Mouse (Mus musculus) embryonic facial prominence, embryonic 14.5 days (tissue): Measurements from ENCODE around the gene Lhx4. TPM values are rescaled to one million over a fixed set of nuclear protein-coding genes. Genes with fewer than 3 reads are reported as not detected.

Experiments
- ATAC-seq: fragments of 200-750 bp; cut with Nextera tagmentation; 2 replicates; pipeline ENCODE4 v1.8.0; 2017; ENCODE audit warnings: low read depth, moderate number of reproducible peaks, moderate TSS enrichment
- DNase-seq: peaks from one replicate; pipeline ENCODE4 v3.0.0-alpha.2; 2015; ENCODE audit warnings: low spot score
- H3K27ac ChIP-seq: fragments of 300-500 bp; sonication (generic); replicated peaks from 2 replicates; pipeline ENCODE4 v1.5.1; 2014; ENCODE audit warnings: low read depth, mild to moderate bottlenecking, low read length, moderate library complexity
- H3K27me3 ChIP-seq: fragments of 300-500 bp; sonication (generic); replicated peaks from 2 replicates; pipeline ENCODE4 v1.6.1; 2014; ENCODE audit warnings: low read length; ENCODE audit not compliant: control insufficient read depth, insufficient read depth
- H3K36me3 ChIP-seq: fragments of 300-500 bp; sonication (generic); 2 replicates; pipeline ENCODE4 v1.6.1; 2014; ENCODE audit warnings: low read length, mixed read lengths; ENCODE audit not compliant: control insufficient read depth, insufficient read depth
- H3K4me1 ChIP-seq: fragments of 300-500 bp; sonication (generic); 2 replicates; pipeline ENCODE4 v1.6.1; 2014; ENCODE audit warnings: antibody characterized with exemption, low read length; ENCODE audit not compliant: control insufficient read depth, insufficient read depth
- H3K4me2 ChIP-seq: fragments of 300-500 bp; sonication (generic); 2 replicates; pipeline ENCODE4 v1.6.1; 2014; ENCODE audit warnings: low read depth, mild to moderate bottlenecking, low read length, moderate library complexity, mixed read lengths
- H3K4me3 ChIP-seq: fragments of 300-500 bp; sonication (generic); 2 replicates; pipeline ENCODE4 v1.5.1; 2014; ENCODE audit warnings: low read depth, mild to moderate bottlenecking, low read length
- H3K9ac ChIP-seq: fragments of 300-500 bp; sonication (generic); 2 replicates; pipeline ENCODE4 v1.6.1; 2014; ENCODE audit warnings: low read depth, mild to moderate bottlenecking, low read length, moderate library complexity, mixed read lengths
- H3K9me3 ChIP-seq: fragments of 300-500 bp; sonication (generic); 2 replicates; pipeline ENCODE4 v1.6.1; 2016; ENCODE audit warnings: low read length; ENCODE audit not compliant: control insufficient read depth
- WGBS: fragments of 180-500 bp; shearing (Covaris S2); extraction: QIAGEN DNeasy Blood & Tissue Kit; methylation state at CpG from one replicate; pipeline ENCODE4 v1.1.7; 2014; 5-methylcytosine and 5-hydroxymethylcytosine counted together
- polyA plus RNA-seq: library from polyadenylated mRNA; unstranded; fragments of >200 nt; fragmentation: Nextera tagmentation; extraction: Ambion mirVana; gene quantifications from 2 replicates; pipeline ENCODE4 v1.2.1, GENCODE M21; 2014

Gene Lhx4
- polyA plus RNA-seq, 1 experiment from 2014 or later = 0.07 TPM

- under 1% methylated on average over 38 of the region's 58 CpGs for whole genome bisulfite sequencing
- no peak overlapping the region for H3K27ac ChIP-seq
- H3K4me2 ChIP-seq = no peak overlapping the region
- no peak overlapping the region for H3K9ac ChIP-seq
- peaks cover 17% of the 10 kb centered on the region for H3K4me1 ChIP-seq
- DNase-seq = no peak
- ATAC-seq = no peak
- no peaks in the 10 kb centered on the region for H3K9me3 ChIP-seq
- peaks cover 99% of the 10 kb centered on the region for H3K27me3 ChIP-seq
- no peaks in the 10 kb centered on the region for H3K36me3 ChIP-seq
- H3K4me3 ChIP-seq = no peak overlapping the region
These were observed 14.3 kb downstream of the Lhx4 start for GRCm38 (mm10) chr1:155737017-155737808.

GRCm38 (mm10) chr1:155736096-155736825, 15.2 kb downstream of the Lhx4 start:
- no peak overlapping the region for H3K4me2 ChIP-seq
- DNase-seq (no peak), ATAC-seq (no peak)
- H3K4me3 ChIP-seq = no peak overlapping the region
- H3K4me1 ChIP-seq = peaks cover 8% of the 10 kb centered on the region; the same call in 1 of the 2 replicates
- H3K9me3 ChIP-seq = no peaks in the 10 kb centered on the region
- no peak overlapping the region for H3K27ac ChIP-seq
- H3K27me3 ChIP-seq = peaks cover 99% of the 10 kb centered on the region
- WGBS = 1% methylated on average over 26 of the region's 26 CpGs
- no peak overlapping the region for H3K9ac ChIP-seq
- no peaks in the 10 kb centered on the region for H3K36me3 ChIP-seq

- H3K27ac ChIP-seq = no peak overlapping the region
- WGBS = 0% methylated on average over 2 of the region's 2 CpGs
- ATAC-seq = no peak
- H3K4me2 ChIP-seq = no peak overlapping the region
- H3K9ac ChIP-seq = no peak overlapping the region
- H3K4me1 ChIP-seq = no peaks in the 10 kb centered on the region
- no peak overlapping the region for H3K4me3 ChIP-seq
- no peaks in the 10 kb centered on the region for H3K36me3 ChIP-seq
- peaks cover 94% of the 10 kb centered on the region for H3K27me3 ChIP-seq
- H3K9me3 ChIP-seq = no peaks in the 10 kb centered on the region
- DNase-seq = peak; percentile 42
These were observed 20.3 kb downstream of the Lhx4 start for GRCm38 (mm10) chr1:155731156-155731555.

DNA sequence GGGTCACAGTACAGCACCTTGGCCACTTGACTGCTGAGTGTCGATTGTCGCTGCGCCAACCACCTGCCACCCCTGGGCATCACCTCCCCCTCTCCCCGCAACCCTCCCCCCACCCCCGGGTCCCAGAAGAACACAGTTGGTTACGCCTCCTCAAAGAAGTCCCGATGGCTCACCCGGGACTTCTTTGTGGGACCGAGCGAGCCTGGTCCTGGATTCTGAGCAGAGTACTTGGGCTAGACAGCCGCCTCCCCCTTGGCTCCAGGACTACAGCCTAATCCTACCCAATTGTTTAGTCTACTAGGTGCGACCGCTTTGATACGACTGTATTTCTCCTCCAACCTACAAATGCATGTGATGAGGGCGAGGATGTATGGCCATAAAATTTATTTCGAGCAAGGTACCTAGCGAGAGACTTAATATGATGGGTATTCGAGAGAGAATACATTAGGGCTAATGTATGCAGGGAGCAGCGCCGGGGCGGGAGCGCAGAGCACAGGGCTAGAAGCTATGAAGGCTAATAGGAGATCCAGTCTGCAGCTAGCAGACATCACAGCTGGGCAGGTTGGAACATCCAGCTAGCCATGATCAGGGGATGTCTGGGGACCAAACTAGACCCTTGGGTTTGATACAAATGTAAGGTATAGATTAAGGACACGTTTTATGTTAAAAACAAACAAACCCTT, 22.2 kb downstream of the Lhx4 start:
- H3K27me3 ChIP-seq = peaks cover 86% of the 10 kb centered on the region
- no peaks in the 10 kb centered on the region for H3K36me3 ChIP-seq
- no peaks in the 10 kb centered on the region for H3K9me3 ChIP-seq
- WGBS = 4% methylated on average over 21 of the region's 23 CpGs
- H3K4me2 ChIP-seq = no peak overlapping the region
- H3K9ac ChIP-seq = no peak overlapping the region
- ATAC-seq (no peak), DNase-seq (no peak)
- no peak overlapping the region for H3K27ac ChIP-seq
- no peaks in the 10 kb centered on the region for H3K4me1 ChIP-seq
- H3K4me3 ChIP-seq = no peak overlapping the region

- no peaks in the 10 kb centered on the region for H3K9me3 ChIP-seq
- 28% methylated on average over 10 of the region's 10 CpGs for WGBS
- H3K4me2 ChIP-seq = no peak overlapping the region
- peaks cover 86% of the 10 kb centered on the region for H3K27me3 ChIP-seq
- no peak for DNase-seq
- ATAC-seq = no peak
- no peak overlapping the region for H3K4me3 ChIP-seq
- H3K27ac ChIP-seq = no peak overlapping the region
- H3K4me1 ChIP-seq = no peaks in the 10 kb centered on the region
- no peaks in the 10 kb centered on the region for H3K36me3 ChIP-seq
- no peak overlapping the region for H3K9ac ChIP-seq
These were observed 23.7 kb downstream of the Lhx4 start for GRCm38 (mm10) chr1:155727830-155728229.

- no peak for ATAC-seq
These were observed 25.6 kb downstream of the Lhx4 start for GRCm38 (mm10) chr1:155725876-155726275.

GRCm38 (mm10) chr1:155724301-155724700, 27.2 kb downstream of the Lhx4 start:
- ATAC-seq (no peak), DNase-seq (no peak)
- WGBS = 72% methylated on average over 3 of the region's 3 CpGs
- Histone ChIP-seq H3K9me3 (no peaks in the 10 kb centered on the region), H3K4me2 (no peak overlapping the region), H3K4me3 (no peak overlapping the region), H3K4me1 (no peaks in the 10 kb centered on the region), H3K27ac (no peak overlapping the region), H3K27me3 (peaks cover 58% of the 10 kb centered on the region), H3K9ac (no peak overlapping the region), H3K36me3 (no peaks in the 10 kb centered on the region)

More at GRCm38 (mm10) chr1:155725876-155726275, 25.6 kb downstream of the Lhx4 start:
- no peak overlapping the region for H3K4me2 ChIP-seq
- H3K4me3 ChIP-seq = no peak overlapping the region
- no peaks in the 10 kb centered on the region for H3K4me1 ChIP-seq
- H3K27ac ChIP-seq = no peak overlapping the region
- H3K9ac ChIP-seq = no peak overlapping the region
- no peaks in the 10 kb centered on the region for H3K36me3 ChIP-seq
- H3K9me3 ChIP-seq = no peaks in the 10 kb centered on the region
- WGBS = 70% methylated on average over 2 of the region's 2 CpGs
- peaks cover 74% of the 10 kb centered on the region for H3K27me3 ChIP-seq
- no peak for DNase-seq

GRCm38 (mm10) chr1:155722185-155722584, 29.3 kb downstream of the Lhx4 start:
- H3K36me3 ChIP-seq = no peaks in the 10 kb centered on the region
- H3K4me3 ChIP-seq = 0 out of 2 replicates have a peak overlapping the region, but pooled peaks have one; percentile 7
- 0% methylated on average over 13 of the region's 13 CpGs for WGBS
- peaks cover 37% of the 10 kb centered on the region for H3K27me3 ChIP-seq
- H3K4me2 ChIP-seq = peak overlapping the region; percentile 38
- H3K9me3 ChIP-seq = no peaks in the 10 kb centered on the region
- no peak overlapping the region for H3K27ac ChIP-seq
- no peak overlapping the region for H3K9ac ChIP-seq
- no peaks in the 10 kb centered on the region for H3K4me1 ChIP-seq
- DNase-seq (peak; percentile 86), ATAC-seq (peak; percentile 76; the same call in 1 of the 2 replicates)
